Mouse (Mus musculus): Measurements from ENCODE around the gene Kdelc2.

DNA sequence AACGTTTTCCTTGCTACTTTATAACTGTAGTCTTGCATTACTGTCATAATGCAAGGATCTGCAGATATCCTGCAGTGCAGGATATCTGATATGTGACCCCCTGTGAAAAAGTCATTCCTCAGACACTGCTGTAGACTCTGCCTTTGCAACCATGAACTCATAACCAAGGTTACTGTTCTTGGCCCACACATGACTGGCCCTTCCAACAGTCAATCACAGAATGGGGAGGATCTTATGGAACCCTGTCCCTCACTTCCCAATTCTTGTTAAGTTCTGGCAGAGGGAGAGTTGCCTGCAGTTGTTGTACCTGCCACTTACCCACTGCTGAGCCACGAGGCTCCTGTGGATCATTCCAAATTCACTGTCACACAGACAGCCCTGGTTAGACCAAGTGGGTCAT is 3.6 kb downstream of the Kdelc2 start:
- TF ChIP-seq POLR2A (IDR thresholded peaks at IDR 0.05; ENCODE audit: insufficient read depth, low read depth, low read length), result no peak
- no peak for TF ChIP-seq CTCF (IDR thresholded peaks at IDR 0.05)

Data from heart, adult 2 months (tissue).